Mouse (Mus musculus): ENCODE results near the gene Mest. TPM values are rescaled to one million over a fixed set of nuclear protein-coding genes. Genes with fewer than 3 reads are reported as not detected.

The Mest gene
- total RNA-seq, 2 experiments from 2014 or later = 115 to 130 TPM

DNA sequence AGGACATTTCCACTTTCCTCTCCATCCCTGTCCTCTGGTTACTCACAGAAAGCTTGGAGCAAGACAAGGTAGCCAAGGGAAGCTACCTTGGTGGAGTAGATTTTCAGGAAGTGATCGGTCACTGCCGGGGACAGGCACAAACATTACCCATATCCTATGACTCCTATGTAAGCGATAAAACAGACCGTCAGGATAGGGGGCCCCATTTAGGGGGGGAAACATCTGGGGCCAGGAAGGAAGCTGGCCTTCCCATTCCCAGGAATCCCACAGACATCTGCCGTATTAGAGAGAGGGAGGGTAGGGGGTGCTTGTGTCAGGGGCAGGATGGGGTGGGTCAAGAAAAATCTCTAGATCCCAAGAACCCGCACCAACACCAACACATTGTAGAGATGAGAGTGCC lies 23.2 kb upstream of the Mest start:
- DNase-seq (ENCODE audit: low spot score in 2 of 2) = no peak
- intact Hi-C loops (cut with DNase I) = no loop called here

DNA sequence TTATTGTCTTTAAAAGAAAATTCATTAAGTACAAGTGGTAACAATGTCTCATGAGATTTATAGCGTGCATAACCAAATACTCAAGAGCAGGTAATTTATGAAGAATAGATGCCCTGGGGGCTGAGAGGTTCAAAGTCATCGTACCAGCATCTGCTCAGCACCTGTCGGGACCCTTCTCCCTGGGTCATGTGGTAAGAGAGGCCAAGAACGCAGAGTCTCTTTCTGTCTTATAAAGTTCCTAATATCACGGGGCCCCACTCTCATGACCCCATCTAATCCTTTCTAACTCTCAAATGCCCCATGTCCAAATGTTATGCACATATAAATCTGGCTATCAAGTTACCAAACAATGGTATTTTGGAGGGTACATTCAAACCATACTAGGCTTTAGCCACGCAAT lies 20.5 kb upstream of the Mest start:
- DNase-seq (ENCODE audit: low spot score in 2 of 2) = no peak
- intact Hi-C loops (cut with DNase I) = no loop called here

DNA sequence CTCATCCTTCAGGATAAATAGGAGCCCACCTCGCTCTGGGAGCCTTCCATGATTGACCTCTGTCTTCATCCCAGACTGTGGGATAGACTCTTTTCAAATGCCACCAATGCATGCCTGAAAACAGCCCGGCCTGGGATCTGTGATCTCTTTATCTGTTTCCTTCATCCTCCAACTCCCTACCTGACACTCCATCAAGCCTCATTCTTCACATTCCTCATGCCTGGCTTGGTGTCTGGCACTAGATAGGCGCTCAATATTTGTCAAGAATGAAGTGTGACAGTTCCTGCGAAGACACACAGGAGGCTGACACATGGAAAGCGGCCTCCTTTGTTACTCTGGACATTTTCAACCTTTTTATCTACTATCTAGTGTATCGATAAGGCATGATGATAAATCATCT lies 19.9 kb upstream of the Mest start:
- intact Hi-C loops (cut with DNase I) = no loop called here
- DNase-seq (ENCODE audit: low spot score in 2 of 2) = no peak

DNA sequence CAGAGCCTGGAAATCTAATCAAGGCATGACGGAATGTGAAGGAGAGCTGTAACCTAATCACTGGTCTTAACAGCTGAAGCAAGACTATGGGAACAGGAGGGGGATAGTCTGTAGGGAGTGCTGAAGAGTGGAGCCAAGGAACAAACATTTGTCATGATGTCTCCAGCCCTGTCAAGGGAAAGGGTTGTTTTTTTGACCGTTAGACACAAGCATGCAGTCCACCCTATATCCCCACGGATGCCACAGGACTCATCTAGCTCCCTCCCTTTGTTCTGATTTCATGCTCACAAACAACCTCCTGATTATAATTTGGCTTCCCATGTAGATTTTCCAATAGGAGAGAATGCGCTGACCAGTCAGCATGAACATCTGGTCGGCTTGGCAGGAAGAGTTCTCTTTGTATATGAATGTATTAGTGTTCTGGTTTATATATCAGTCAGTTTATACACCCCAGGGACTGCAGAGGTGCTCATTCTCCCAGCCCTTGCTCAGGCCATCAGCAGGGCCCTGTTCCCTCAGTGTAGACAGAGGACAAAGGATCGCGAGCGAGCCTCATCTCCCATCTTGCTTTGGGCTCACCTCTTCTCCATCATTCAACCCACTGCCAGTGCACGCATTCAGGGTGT lies 19.3 kb upstream of the Mest start:
- no peak for DNase-seq (ENCODE audit: low spot score in 2 of 2)
- intact Hi-C loops (cut with DNase I) = no loop called here

DNA sequence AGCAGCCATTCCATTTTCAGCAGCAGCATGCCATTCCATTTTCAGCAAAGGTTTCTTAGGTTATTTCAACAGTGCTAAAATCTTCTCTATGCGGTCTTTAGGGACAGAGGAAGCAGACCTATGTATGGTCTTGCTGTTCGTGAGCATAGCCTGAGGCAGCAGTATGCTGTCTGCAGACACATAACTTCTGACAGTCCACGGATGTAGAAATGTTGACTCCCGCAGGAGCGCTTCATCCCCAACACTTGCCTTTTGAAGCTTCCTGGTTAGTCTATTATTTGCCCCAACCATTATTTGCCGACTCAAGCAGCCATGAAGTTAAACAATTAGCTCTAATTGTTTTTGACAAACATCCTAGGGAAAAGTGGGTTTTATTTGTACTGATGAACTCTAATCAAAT lies 14.2 kb upstream of the Mest start:
- intact Hi-C loops (cut with DNase I) = no loop called here
- DNase-seq (ENCODE audit: low spot score in 2 of 2) = no peak

DNA sequence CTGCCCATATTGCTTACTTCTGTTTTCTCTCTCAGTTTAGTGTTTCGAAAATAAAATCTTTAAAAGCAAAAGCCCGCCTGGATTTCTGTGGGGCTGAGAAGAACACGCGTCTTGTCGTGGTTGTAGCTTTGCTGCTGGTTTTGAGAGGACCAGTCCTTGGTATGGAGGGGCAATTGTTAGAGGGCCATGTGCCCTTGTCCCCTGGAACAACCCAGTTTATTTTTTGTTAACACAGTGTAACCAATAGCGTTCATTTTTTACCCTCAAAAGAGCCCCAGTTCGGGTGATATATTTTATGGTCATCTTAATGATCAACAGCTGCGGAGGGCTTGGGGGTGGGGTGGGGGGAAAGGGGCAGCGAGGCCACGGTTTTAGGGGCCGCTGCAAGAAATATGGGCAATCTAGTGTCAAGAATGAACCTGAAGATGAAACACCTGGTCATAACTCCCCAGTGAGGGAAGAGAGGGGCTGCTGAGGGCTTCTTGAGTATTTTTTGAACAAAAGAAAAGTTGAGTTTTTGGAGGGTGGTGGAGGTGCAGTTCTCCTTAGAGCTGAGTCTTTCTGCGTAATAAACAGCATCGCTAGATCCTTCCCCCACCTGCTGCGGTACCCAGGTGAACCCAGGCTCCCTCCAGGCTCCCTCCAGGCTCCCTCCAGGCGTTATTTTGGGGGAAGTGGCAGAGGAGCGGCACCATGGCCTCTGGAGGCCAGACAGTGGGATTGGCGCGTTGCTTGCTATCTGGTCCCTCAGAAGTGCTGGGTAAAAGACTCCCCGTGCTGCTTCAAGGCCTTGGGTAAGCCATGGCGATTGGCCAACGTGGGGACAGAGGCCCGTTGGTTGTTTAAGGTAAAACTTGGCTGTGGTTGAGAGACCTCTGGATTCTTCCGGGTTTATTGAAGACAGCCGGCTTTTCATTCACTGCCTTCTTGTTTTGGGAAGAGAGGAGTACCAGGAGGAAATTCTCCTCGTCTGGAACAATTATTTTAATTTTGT lies 12.7 kb upstream of the Mest start:
- intact Hi-C loops (cut with DNase I) = no loop called here

DNA sequence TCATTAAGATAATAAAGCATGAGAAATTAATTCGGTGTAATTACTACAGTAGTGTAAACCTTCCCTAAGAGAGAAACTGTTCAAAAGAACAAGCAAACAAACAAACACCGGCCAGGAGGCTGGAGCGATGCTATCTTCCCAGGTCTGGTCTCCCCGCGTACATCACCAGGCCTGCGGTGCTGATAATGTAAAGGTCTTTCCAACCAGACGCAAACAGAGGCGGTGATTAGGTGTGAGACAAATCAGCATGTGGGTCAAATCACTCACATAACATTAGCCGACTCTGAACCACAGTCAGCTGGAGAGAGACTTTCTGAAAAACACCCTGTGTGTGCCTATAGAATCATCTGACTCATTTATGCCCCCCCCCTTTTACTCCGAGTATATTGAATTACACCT lies 12.0 kb upstream of the Mest start:
- DNase-seq (ENCODE audit: low spot score in 2 of 2) = no peak
- intact Hi-C loops (cut with DNase I) = no loop called here

More for the DNA sequence above, 12.7 kb upstream of the Mest start:
- no peak for DNase-seq (ENCODE audit: low spot score in 2 of 2)

DNA sequence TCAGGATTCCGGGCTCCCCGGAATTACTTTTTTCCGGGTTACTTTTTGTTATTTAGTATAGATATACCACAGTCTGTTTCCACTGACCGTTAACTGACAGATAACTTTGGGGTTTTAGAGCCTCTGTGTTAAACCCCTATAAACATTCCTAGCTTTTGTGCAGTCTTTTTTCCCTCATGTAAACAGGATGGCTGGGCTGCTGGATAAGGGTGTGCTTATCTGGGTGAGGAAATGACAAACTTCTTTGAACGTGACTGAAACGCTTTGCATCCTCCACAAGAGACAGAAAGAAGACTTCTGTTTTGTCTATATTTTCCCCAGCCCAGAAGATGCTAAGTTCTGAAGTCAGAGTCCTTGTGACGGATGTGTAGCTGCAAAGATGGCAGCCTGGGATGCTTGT lies 10.9 kb upstream of the Mest start:
- intact Hi-C loops (cut with DNase I) = no loop called here
- no peak for DNase-seq (ENCODE audit: low spot score in 2 of 2)

DNA sequence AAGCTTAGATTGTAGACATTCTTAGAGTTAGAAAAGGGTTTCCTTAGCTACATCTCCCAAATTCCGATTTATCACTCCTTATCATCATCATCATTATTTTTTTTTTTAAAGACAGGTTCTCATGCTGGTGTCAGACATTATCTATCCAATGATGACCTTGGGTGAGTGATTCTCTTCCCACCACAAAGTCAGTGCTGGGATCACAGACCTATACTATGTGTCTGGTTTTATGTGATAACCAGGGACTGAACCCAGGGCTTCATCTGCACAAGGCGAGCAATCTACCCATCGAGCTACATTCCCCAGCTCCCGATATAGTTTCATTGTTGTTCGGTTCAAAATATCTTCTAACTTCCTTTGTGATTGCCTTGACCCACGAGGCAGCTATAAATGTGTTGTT lies 9.9 kb upstream of the Mest start:
- intact Hi-C loops (cut with DNase I) = no loop called here

DNA sequence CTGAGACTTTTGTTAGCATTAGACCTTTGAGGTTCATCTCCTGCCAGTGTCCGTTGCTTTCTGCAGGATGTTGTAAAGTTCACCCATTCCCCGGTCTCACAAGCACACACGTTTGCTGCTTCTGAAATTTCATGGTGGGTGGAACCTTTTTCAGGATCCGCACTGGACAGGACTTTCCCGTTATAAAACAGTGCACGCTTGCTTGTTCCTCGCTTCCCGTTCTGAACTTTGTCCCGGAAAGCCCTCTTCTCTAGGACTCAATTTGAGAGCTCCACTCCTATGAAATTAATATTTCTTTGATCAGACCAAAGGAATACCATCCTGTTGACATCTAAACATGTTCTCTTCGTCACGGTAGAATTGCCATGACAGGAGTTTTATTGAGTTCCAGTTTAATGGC lies 9.5 kb upstream of the Mest start:
- intact Hi-C loops (cut with DNase I) = no loop called here
- DNase-seq (ENCODE audit: low spot score in 2 of 2) = no peak

More for the DNA sequence above, 9.9 kb upstream of the Mest start:
- DNase-seq (ENCODE audit: low spot score in 2 of 2) = no peak

DNA sequence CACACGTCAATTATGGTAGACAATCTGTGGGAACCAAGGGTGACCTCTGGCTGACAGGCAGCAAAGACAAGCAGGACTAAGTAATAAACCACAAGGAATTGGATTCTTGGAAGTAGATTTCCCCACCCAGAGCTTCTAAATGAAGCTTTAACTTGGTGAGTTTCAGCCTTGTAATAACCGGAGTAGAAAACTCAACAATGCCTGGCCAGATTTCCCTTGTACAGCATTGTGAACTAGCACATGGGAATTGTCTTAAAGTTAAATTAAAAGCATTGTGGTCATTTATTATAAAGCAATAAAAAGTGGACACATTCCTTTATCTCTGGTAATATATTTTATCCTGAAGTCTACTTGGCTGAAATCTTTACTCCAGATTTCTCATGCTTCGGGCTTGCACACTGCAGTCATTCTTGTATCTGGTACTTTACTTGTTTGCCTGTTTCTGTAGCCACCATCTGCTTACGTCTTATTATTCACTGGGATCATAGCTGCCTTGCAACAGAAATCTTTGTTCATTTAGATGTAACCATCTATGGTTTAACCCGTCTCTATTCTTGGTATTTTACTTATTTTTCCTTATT lies 8.4 kb upstream of the Mest start:
- DNase-seq (ENCODE audit: low spot score in 2 of 2) = no peak

DNA sequence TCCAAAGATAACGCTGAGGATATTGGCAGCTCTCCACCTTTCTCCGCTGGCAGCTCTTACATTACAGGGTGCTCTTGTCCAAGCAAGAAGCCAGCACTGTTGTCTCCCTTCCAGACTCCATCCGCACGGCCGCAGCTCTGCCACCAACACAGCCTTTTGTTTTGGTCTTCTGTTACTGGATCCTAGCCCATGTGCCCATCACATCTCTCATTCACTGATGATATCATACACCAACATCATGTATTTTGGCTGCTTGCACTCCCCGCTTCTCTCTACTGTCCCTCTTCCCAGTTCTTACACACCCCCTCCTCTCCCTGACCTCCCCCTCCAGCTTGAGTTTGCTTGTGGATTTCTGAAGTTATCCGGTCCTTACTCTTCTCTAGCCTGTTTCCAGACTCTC lies 6.6 kb upstream of the Mest start:
- DNase-seq (ENCODE audit: low spot score in 2 of 2) = no peak
- intact Hi-C loops (cut with DNase I) = no loop called here

More for the DNA sequence above, 8.4 kb upstream of the Mest start:
- intact Hi-C loops (cut with DNase I) = no loop called here

DNA sequence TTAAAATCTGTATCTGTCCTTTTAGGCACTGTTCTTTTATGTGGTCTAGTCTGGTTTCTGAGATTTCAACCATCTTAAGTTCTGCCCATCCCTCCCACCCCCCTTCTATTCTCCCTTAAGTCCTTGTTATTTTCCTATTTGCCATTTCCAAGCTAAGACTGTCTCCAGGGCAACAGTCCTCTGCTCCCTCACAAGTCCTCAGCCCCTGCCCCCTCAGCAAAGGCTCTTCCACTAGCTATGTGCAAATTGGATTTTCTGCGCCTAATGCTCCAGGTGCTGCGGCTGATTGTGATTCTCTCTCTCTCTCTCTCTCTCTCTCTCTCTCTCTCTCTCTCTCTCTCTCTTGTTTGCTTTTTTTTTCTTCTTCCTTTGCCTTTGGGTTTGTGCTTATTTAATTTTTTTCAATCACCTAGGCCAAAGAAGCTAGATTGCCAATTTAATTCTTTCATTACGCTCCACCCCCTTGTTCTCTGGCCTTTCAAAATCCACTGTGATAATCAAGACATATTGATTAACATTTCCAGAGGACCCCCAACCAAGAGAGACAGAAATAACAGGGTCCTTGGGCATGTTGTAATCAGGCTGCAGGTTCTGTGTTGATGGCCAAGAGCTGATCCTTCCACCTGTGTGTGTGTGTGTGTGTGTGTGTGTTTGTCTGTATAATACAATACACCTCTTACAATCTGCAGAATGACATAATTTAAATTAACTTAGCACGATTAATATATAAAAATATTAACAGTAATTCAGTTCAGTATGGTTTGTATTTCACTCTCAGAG lies 772 bp upstream of the Mest start:
- DNase-seq (ENCODE audit: low spot score in 2 of 2) = no peak
- intact Hi-C loops (cut with DNase I) = no loop called here

DNA sequence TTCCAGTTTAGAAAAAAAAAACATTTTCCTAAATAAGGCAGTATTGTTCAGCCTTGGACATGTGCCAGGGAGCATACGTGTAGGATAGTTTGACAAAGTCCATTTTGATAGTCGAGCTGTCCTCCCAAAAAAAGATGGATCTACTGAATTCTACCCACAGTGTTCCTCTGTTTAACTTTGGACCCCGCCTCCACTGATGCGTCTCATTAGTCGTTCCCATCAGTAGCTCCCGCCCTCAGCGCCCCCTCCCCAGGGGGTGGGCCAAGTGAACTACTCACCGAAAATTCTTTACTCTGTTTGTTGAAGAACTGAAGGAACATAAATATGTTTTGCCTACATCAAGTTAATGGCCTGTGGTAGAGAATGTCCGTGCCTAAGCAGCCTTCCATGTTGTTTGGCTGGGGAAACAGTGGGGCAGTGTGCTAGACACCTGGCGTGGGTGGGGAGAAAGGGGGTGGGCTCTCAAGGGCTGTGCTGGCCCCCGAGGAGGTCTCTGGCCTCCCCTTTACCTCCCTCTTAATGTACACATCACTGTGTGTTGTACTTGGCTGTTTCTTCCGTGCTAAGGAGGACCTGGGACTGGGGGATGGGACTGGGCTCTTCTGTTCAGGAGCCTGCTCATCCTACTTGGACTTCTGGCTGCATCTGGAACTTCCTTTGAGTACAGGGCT lies 7.1 kb downstream of the Mest start:
- intact Hi-C loops (cut with DNase I) = no loop called here
- no peak for DNase-seq (ENCODE audit: low spot score in 2 of 2)

DNA sequence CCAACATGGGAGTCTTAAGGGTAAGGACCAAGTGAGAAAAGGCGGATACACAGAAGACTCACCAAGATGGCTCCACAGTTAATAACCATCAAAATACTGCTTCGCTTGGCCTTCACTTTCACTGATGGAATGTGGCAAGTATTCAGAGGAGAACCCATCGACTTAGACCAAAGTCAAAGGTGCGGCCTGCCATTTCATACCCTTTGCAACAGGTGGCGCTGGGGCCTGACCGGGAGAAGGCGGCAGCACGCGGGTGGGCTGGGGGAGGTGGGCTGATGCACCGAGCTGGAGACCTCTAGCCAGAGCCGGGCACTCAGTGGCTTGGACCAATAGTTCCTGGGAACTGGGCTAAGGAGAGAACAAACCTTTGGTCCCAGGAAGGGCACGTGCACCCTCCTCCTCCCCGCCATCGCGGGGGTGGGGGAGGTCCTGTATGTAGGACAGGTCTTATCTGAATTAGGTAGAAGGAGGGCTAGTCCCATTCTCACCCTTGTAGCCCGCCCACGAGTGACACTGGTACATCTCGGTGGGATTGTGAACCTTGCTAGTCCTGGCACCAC lies 9.3 kb downstream of the Mest start:
- no peak for DNase-seq (ENCODE audit: low spot score in 2 of 2)
- intact Hi-C loops (cut with DNase I) = no loop called here

DNA sequence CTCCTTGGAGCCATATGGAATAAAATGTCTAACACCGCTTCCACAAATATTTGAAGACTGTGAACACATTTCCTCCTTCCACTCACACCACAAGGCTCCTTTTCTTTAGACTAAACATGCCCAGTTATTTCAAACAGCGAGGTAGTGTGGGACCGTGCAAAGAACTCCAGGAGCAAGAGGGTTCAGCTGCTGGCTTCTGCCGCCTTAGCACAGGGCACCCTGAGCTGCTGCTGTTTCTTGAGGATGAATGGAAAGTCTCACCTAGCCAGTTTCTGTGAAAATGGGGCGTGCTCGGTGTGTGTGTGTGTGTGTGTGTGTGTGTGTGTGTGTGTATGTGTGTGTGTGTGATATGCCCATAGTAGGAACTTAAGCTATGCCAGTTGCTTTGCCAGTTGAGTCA lies 11.1 kb downstream of the Mest start:
- DNase-seq (ENCODE audit: low spot score in 2 of 2) = no peak
- intact Hi-C loops (cut with DNase I) = no loop called here

DNA sequence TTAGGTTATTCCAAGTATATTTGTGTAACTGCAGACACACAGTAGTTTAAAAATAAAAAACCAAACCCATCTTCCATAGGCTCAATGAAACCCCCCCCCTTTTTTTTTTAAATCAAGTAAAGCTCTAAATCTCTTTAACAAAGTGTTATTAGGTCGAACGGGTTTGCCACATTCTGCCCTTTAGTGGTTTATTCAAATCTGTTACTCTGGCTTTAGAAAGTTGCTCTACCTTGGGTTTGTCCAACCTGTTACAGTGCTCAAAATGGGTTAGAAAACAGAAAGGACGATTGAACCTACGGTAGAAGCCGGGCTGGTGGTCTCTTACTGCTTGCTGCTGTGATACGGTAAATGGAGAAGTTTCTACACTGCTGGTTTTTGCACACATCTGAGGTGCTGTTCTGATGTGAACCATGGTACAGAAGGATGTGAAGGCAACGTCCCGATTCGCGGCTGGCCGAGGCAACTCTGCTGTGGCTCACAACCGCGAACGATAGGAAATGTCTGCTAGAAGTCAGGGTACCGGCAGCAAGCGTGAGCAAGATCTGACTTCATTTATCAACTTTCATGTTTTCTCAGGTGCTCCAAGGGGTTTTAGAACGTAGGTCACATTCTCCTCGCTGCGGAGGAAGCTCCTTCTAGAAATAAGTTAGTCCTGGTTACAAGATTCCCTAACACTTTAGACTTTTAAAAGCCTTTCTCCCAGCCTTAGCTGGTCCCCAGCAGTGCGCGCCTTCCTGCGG lies 11.8 kb downstream of the Mest start:
- intact Hi-C loops (cut with DNase I) = no loop called here
- peak in 1 of 2 experiments; percentile 10 for DNase-seq (ENCODE audit: low spot score in 2 of 2)

DNA sequence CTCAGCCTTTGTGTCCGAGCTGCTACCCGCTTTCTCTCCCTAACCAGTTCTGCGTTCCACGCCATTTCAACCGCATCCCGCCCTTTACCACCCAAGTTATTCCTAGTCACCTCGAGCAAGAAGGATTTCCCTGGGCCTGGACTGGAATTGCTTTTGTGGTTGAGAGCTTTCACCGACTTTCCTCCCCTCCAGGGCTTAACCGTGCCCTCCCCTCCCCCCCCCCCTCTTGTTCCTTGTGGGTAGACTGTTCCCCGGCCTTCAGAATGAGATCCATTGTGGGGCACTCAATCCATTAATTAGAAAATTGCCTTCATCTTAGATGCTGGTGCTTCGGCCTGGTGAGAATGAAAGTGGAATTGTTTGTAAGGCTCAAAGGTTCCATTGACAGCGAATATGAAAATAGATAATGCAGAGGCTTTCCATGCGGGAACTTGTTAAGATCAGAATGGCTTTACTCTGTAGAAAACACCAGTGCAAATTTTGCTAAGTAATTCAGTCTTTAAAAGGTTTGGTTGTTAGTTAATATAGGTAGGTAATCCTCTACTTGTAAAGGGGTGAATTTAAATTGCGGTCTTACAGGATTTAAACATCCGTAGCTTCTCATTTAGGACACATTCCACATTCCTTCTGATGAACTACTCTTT lies 12.5 kb downstream of the Mest start:
- no peak for DNase-seq (ENCODE audit: low spot score in 2 of 2)
- intact Hi-C loops (cut with DNase I) = no loop called here

All from left cerebral cortex, postnatal 14 days (tissue).